Comparison of ENCODE assay signal across 8 mouse cellular contexts in genomic region chr6:82702593-82703017, GRCm38 (mm10). TPM values are rescaled to one million over a fixed set of nuclear protein-coding genes. Genes with fewer than 3 reads are reported as not detected.
DNase-seq lines count a peak whose midpoint lies in the region; ATAC-seq and TF ChIP-seq lines count a peak whose summit lies in the region.

No protein-coding gene starts in this region.

- no peak overlapping the region for H3K27ac ChIP-seq in gastrocnemius, adult 2 months

- peak; percentile 82 for DNase-seq in T-cell, adult 2 months (ENCODE audit: low spot score)
- DNase-seq in cerebellum, postnatal 36 days: peak; percentile 85 to 90
- DNase-seq in gastrocnemius, adult 2 months: peak; percentile 91
- peak; percentile 16 to 86 for DNase-seq in left cerebral cortex, adult 9 months (ENCODE audit: low spot score in 2 of 2)
- DNase-seq in right cerebral cortex, postnatal 14 days: peak; percentile 92
- peak; percentile 74 to 86 for DNase-seq in urinary bladder, postnatal 36 days (ENCODE audit: low spot score in 2 of 2)

- intact Hi-C loops in gastrocnemius, adult 2 months (cut with DNase I): loop anchor here (10.0 kb wide), 1 partner anchor 408 kb away; no protein-coding TSS in a partner anchor

- peak; percentile 97 for TF ChIP-seq CTCF in gastrocnemius, adult 2 months (IDR thresholded peaks at IDR 0.05)

- ATAC-seq in inflammation-experienced regulatory T-cells, adult 6 months: peak; percentile 91
- peak; percentile 99 for ATAC-seq in megakaryocyte-erythroid progenitor cell, adult 5-6 weeks (replicated peaks; ENCODE audit: low FRiP score, low TSS enrichment, poor library complexity, severe bottlenecking)

- no peak overlapping the region for H3K4me3 ChIP-seq in gastrocnemius, adult 2 months

RNA-seq across cellular contexts. Expression of gene Pole4, which starts 2.6 kb away (rescaled TPM):
- total RNA-seq in gastrocnemius, adult 2 months (2021): 10 to 100 TPM; 16.7 to 18.4 TPM
- polyA plus RNA-seq in inflammation-experienced regulatory T-cells, adult 6 months (2017; shearing (Covaris generic)): 10 to 100 TPM; 41.9 to 88.1 (median 72.5) TPM
- 66.7 and 69.6 TPM in 2 replicates for total RNA-seq in megakaryocyte-erythroid progenitor cell, adult 5-6 weeks (2014; fragmentation: Nextera tagmentation)
- 38.8 and 41.2 TPM in 2 replicates for total RNA-seq in megakaryocyte-erythroid progenitor cell, adult 5-6 weeks (2017)
